Comparison of ENCODE assay signal across 13 mouse cellular contexts in the genomic region with DNA sequence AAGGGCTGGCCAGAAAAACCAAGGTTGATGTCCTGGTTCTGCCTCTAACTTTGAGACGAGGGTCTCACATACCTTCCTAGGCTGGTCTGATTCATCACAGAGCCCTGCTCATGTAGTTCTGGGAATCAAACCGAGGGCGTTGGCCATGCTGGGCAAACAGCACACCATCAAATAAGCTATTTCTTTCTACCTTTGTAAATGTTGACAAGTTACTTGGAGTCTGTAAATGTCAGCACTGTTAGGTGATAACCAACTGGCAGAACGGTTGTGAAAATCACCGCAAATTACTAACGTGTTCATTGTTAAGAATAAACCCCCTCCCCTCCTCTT. TPM values are rescaled to one million over a fixed set of nuclear protein-coding genes. Genes with fewer than 3 reads are reported as not detected.
A peak's percentile ranks its signal among the peaks of the same experiment; 100 is the strongest.
DNase-seq lines count a peak whose midpoint lies in the region; ATAC-seq lines count a peak whose summit lies in the region.
"Had no signal": no experiment of that assay in that cellular context is flagged by ENCODE, and none has a peak within 500 bp of the region (broad histone marks: within the 10 kb centered on the region; RNA-seq: fewer than 3 reads in every experiment).

No protein-coding gene starts in this region.

- DNase-seq in frontal cortex, postnatal 25 days (ENCODE audit: low spot score in 2 of 2), result no peak
- DNase-seq in Muller cell, postnatal 12 days (ENCODE audit: inconsistent ontology term), result no peak
- no peak for DNase-seq in kidney, postnatal 10 days
- DNase-seq: cerebellum, postnatal 14 days; layer of hippocampus, postnatal 36 days; lung, postnatal 14 days; spleen, adult 18-20 months had no signal

- no peaks in the 10 kb centered on the region for H3K36me3 ChIP-seq in forebrain, embryonic 13.5 days (ENCODE audit: poor library complexity, severe bottlenecking)
- no peaks in the 10 kb centered on the region for H3K36me3 ChIP-seq in forebrain, embryonic 15.5 days
- no peaks in the 10 kb centered on the region for H3K36me3 ChIP-seq in neural tube, embryonic 13.5 days
- H3K36me3 ChIP-seq in neural tube, embryonic 15.5 days, result no peaks in the 10 kb centered on the region
- no peaks in the 10 kb centered on the region for H3K36me3 ChIP-seq in midbrain, embryonic 12.5 days
- H3K36me3 ChIP-seq: kidney, embryonic 15.5 days had no signal

- H3K9me3 ChIP-seq in forebrain, embryonic 13.5 days (replicated peaks), result no peaks in the 10 kb centered on the region
- no peaks in the 10 kb centered on the region for H3K9me3 ChIP-seq in forebrain, embryonic 15.5 days
- H3K9me3 ChIP-seq in neural tube, embryonic 13.5 days, result no peaks in the 10 kb centered on the region
- H3K9me3 ChIP-seq in neural tube, embryonic 15.5 days (replicated peaks), result no peaks in the 10 kb centered on the region
- H3K9me3 ChIP-seq in midbrain, embryonic 12.5 days, result no peaks in the 10 kb centered on the region
- H3K9me3 ChIP-seq: kidney, embryonic 15.5 days had no signal

- peak overlapping the region; percentile 35 for H3K4me2 ChIP-seq in forebrain, embryonic 13.5 days
- H3K4me2 ChIP-seq in forebrain, embryonic 15.5 days (replicated peaks), result no peak overlapping the region
- peak overlapping the region; percentile 25; the same call in 1 of the 2 replicates for H3K4me2 ChIP-seq in neural tube, embryonic 13.5 days
- no peak overlapping the region for H3K4me2 ChIP-seq in neural tube, embryonic 15.5 days
- H3K4me2 ChIP-seq in midbrain, embryonic 12.5 days (replicated peaks), result peak overlapping the region; percentile 33
- H3K4me2 ChIP-seq: kidney, embryonic 15.5 days had no signal

- H3K4me3 ChIP-seq in forebrain, embryonic 13.5 days, result no peak overlapping the region
- no peak overlapping the region for H3K4me3 ChIP-seq in forebrain, embryonic 15.5 days
- H3K4me3 ChIP-seq in neural tube, embryonic 13.5 days, result no peak overlapping the region
- no peak overlapping the region for H3K4me3 ChIP-seq in neural tube, embryonic 15.5 days (replicated peaks)
- 0 out of 2 replicates have a peak overlapping the region, but pooled peaks have one; percentile 4 for H3K4me3 ChIP-seq in midbrain, embryonic 12.5 days
- H3K4me3 ChIP-seq: kidney, embryonic 15.5 days had no signal

- peaks cover 19% of the 10 kb centered on the region for H3K4me1 ChIP-seq in forebrain, embryonic 13.5 days
- H3K4me1 ChIP-seq in forebrain, embryonic 15.5 days, result peaks cover 14% of the 10 kb centered on the region
- H3K4me1 ChIP-seq in neural tube, embryonic 13.5 days (replicated peaks), result peaks cover 24% of the 10 kb centered on the region
- peaks cover 20% of the 10 kb centered on the region for H3K4me1 ChIP-seq in neural tube, embryonic 15.5 days
- H3K4me1 ChIP-seq in midbrain, embryonic 12.5 days, result peaks cover 18% of the 10 kb centered on the region

- no peak for ATAC-seq in forebrain, embryonic 13.5 days
- no peak for ATAC-seq in forebrain, embryonic 15.5 days (replicated peaks)
- no peak for ATAC-seq in neural tube, embryonic 13.5 days (ENCODE audit: low read depth)
- ATAC-seq in neural tube, embryonic 15.5 days (ENCODE audit: low FRiP score), result no peak
- peak; percentile 27; the same call in 1 of the 2 replicates for ATAC-seq in midbrain, embryonic 12.5 days (ENCODE audit: low FRiP score, low read depth)

- H3K27ac ChIP-seq in forebrain, embryonic 13.5 days, result 0 out of 2 replicates have a peak overlapping the region, but pooled peaks have one; percentile 5
- no peak overlapping the region for H3K27ac ChIP-seq in forebrain, embryonic 15.5 days (replicated peaks)
- no peak overlapping the region for H3K27ac ChIP-seq in neural tube, embryonic 13.5 days (replicated peaks)
- no peak overlapping the region for H3K27ac ChIP-seq in neural tube, embryonic 15.5 days (replicated peaks)
- peak overlapping the region; percentile 46; the same call in 1 of the 2 replicates for H3K27ac ChIP-seq in midbrain, embryonic 12.5 days (replicated peaks)
- H3K27ac ChIP-seq: kidney, embryonic 15.5 days had no signal

- 22% methylated on average over 6 of the region's 6 CpGs for WGBS in forebrain, embryonic 13.5 days
- 20% methylated on average over 6 of the region's 6 CpGs for WGBS in forebrain, embryonic 15.5 days
- 29% methylated on average over 6 of the region's 6 CpGs for WGBS in neural tube, embryonic 13.5 days
- WGBS in neural tube, embryonic 15.5 days, result 32% methylated on average over 6 of the region's 6 CpGs
- 23% methylated on average over 6 of the region's 6 CpGs for WGBS in midbrain, embryonic 12.5 days

- no peaks in the 10 kb centered on the region; the same call in 1 of the 2 replicates for H3K27me3 ChIP-seq in forebrain, embryonic 13.5 days
- no peaks in the 10 kb centered on the region for H3K27me3 ChIP-seq in forebrain, embryonic 15.5 days
- no peaks in the 10 kb centered on the region; the same call in 1 of the 2 replicates for H3K27me3 ChIP-seq in neural tube, embryonic 13.5 days
- H3K27me3 ChIP-seq in neural tube, embryonic 15.5 days (replicated peaks), result no peaks in the 10 kb centered on the region
- peaks cover 16% of the 10 kb centered on the region for H3K27me3 ChIP-seq in midbrain, embryonic 12.5 days

- no peak overlapping the region for H3K9ac ChIP-seq in forebrain, embryonic 13.5 days
- H3K9ac ChIP-seq in forebrain, embryonic 15.5 days (replicated peaks), result no peak overlapping the region
- no peak overlapping the region for H3K9ac ChIP-seq in neural tube, embryonic 13.5 days
- no peak overlapping the region for H3K9ac ChIP-seq in neural tube, embryonic 15.5 days (replicated peaks)
- peak overlapping the region; percentile 28; the same call in 1 of the 2 replicates for H3K9ac ChIP-seq in midbrain, embryonic 12.5 days (replicated peaks)
- H3K9ac ChIP-seq: kidney, embryonic 15.5 days had no signal

RNA-seq across cellular contexts. Expression of a gene that starts 5.1 kb away (rescaled TPM):
- polyA plus RNA-seq in forebrain, embryonic 13.5 days (2015; fragmentation: Nextera tagmentation; extraction: Ambion mirVana), result 72.7 and 73.6 TPM in 2 replicates
- polyA plus RNA-seq in forebrain, embryonic 15.5 days (2015; fragmentation: Nextera tagmentation; extraction: Ambion mirVana), result 64.7 and 68.2 TPM in 2 replicates
- 66.3 and 69.0 TPM in 2 replicates for polyA plus RNA-seq in neural tube, embryonic 13.5 days (2015; fragmentation: Nextera tagmentation; extraction: Ambion mirVana)
- polyA plus RNA-seq in neural tube, embryonic 15.5 days (2015; fragmentation: Nextera tagmentation; extraction: Ambion mirVana), result 46.6 and 75.5 TPM in 2 replicates
- polyA plus RNA-seq in midbrain, embryonic 12.5 days (2016; fragmentation: Nextera tagmentation; extraction: Ambion mirVana), result 107 and 110 TPM in 2 replicates

RNA-seq across cellular contexts. Expression of a gene that starts 17.9 kb away (rescaled TPM):
- polyA plus RNA-seq in forebrain, embryonic 13.5 days (2015; fragmentation: Nextera tagmentation; extraction: Ambion mirVana), result 73.7 and 74.1 TPM in 2 replicates
- polyA plus RNA-seq in forebrain, embryonic 15.5 days (2015; fragmentation: Nextera tagmentation; extraction: Ambion mirVana), result 68.1 and 69.0 TPM in 2 replicates
- polyA plus RNA-seq in neural tube, embryonic 13.5 days (2015; fragmentation: Nextera tagmentation; extraction: Ambion mirVana), result 80.0 and 81.1 TPM in 2 replicates
- polyA plus RNA-seq in neural tube, embryonic 15.5 days (2015; fragmentation: Nextera tagmentation; extraction: Ambion mirVana), result 76.2 and 79.1 TPM in 2 replicates
- 72.7 and 80.1 TPM in 2 replicates for polyA plus RNA-seq in midbrain, embryonic 12.5 days (2016; fragmentation: Nextera tagmentation; extraction: Ambion mirVana)

RNA-seq across cellular contexts. Expression of a gene that starts 59.6 kb away (rescaled TPM):
- polyA plus RNA-seq in forebrain, embryonic 13.5 days (2015; fragmentation: Nextera tagmentation; extraction: Ambion mirVana), result 23.2 and 24.8 TPM in 2 replicates
- 26.4 and 29.5 TPM in 2 replicates for polyA plus RNA-seq in forebrain, embryonic 15.5 days (2015; fragmentation: Nextera tagmentation; extraction: Ambion mirVana)
- polyA plus RNA-seq in neural tube, embryonic 13.5 days (2015; fragmentation: Nextera tagmentation; extraction: Ambion mirVana), result 32.2 and 32.7 TPM in 2 replicates
- 38.7 and 53.3 TPM in 2 replicates for polyA plus RNA-seq in neural tube, embryonic 15.5 days (2015; fragmentation: Nextera tagmentation; extraction: Ambion mirVana)
- 31.4 and 35.4 TPM in 2 replicates for polyA plus RNA-seq in midbrain, embryonic 12.5 days (2016; fragmentation: Nextera tagmentation; extraction: Ambion mirVana)

Comparison
In these comparisons a context has a peak if more than half of its experiments do, and no peak if none do; other contexts are left out.
1. H3K27ac ChIP-seq: peak in forebrain, embryonic 13.5 days (single experiment) and midbrain, embryonic 12.5 days (single experiment); none in forebrain, embryonic 15.5 days (single experiment), neural tube, embryonic 13.5 days (single experiment) and neural tube, embryonic 15.5 days (single experiment).
2. H3K4me2 ChIP-seq: peak in forebrain, embryonic 13.5 days (single experiment), neural tube, embryonic 13.5 days (single experiment) and midbrain, embryonic 12.5 days (single experiment); none in forebrain, embryonic 15.5 days (single experiment) and neural tube, embryonic 15.5 days (single experiment).